Mouse (Mus musculus) right cerebral cortex, postnatal 14 days (tissue): ENCODE data around the gene Akt1.

ENCODE experiments used
- DNase-seq: peaks from one replicate; pipeline ENCODE4 v3.0.0; 2022

The Akt1 gene

GRCm38 (mm10) chr12:112674132-112675011, at the start of gene Akt1:
TSS of gene Akt1 (minus strand) at chr12:112674884.
- DNase-seq = peak; percentile 44

GRCm38 (mm10) chr12:112724077-112724805, 49.6 kb upstream of the Akt1 start:
- peak; percentile 79 for DNase-seq

- DNase-seq = no peak
Measured at GRCm38 (mm10) chr12:112723445-112723844, 48.8 kb upstream of the Akt1 start.

GRCm38 (mm10) chr12:112723028-112723330, 48.3 kb upstream of the Akt1 start:
- DNase-seq = no peak

GRCm38 (mm10) chr12:112722240-112723027, 47.8 kb upstream of the Akt1 start:
- DNase-seq = peak; percentile 44

GRCm38 (mm10) chr12:112721424-112722239, 46.9 kb upstream of the Akt1 start:
- DNase-seq = peak; percentile 52

- no peak for DNase-seq
Measured at GRCm38 (mm10) chr12:112720890-112721423, 46.3 kb upstream of the Akt1 start.

- DNase-seq = no peak
Measured at GRCm38 (mm10) chr12:112720216-112720615, 45.5 kb upstream of the Akt1 start, which contains the start of gene Cep170b. TSS of gene Cep170b (plus strand) at chr12:112720455.

GRCm38 (mm10) chr12:112718995-112719394, 44.3 kb upstream of the Akt1 start:
- DNase-seq = no peak

- DNase-seq = peak; percentile 47
Measured at GRCm38 (mm10) chr12:112717140-112717539, 42.5 kb upstream of the Akt1 start.

GRCm38 (mm10) chr12:112713984-112714383, 39.3 kb upstream of the Akt1 start:
- DNase-seq = no peak

- DNase-seq = no peak
Measured at GRCm38 (mm10) chr12:112707573-112707869, 32.8 kb upstream of the Akt1 start.

GRCm38 (mm10) chr12:112706704-112707572, 32.3 kb upstream of the Akt1 start:
- peak; percentile 85 for DNase-seq

GRCm38 (mm10) chr12:112702374-112703320, 28.0 kb upstream of the Akt1 start:
- DNase-seq = no peak

- DNase-seq = no peak
Measured at GRCm38 (mm10) chr12:112700522-112700921, 25.8 kb upstream of the Akt1 start.

- DNase-seq = no peak
Measured at GRCm38 (mm10) chr12:112696806-112697425, 22.2 kb upstream of the Akt1 start.

GRCm38 (mm10) chr12:112694127-112694475, 19.4 kb upstream of the Akt1 start:
- DNase-seq = no peak

- peak; percentile 97 for DNase-seq
Measured at GRCm38 (mm10) chr12:112693185-112694126, 18.8 kb upstream of the Akt1 start.
